Mouse (Mus musculus): Measurements from ENCODE around the gene Wnt10b.

DNA sequence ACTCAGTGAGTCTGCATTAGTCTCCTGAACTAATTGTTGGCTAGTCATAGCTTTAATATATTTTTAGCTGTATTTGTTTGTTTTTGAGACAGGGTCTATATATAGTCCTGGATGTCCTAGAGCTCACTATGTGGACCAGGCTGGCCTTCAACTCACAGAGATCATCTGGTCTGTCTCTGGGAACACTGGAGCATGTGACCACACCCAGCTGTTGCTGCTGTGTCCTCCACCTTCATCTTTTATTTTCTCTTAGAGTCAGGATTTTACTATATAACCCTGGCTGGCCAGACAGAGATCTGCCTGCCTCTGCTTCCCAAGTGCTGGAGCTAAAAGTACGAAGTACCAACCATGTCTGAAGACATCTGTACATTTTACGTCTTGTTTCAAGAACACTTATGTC lies 28.9 kb downstream of the Wnt10b start:
- no peak for TF ChIP-seq CTCF (IDR thresholded peaks at IDR 0.05; ENCODE audit: borderline replicate concordance, insufficient read depth, low read depth, low read length)
- no peak for TF ChIP-seq POLR2A (IDR thresholded peaks at IDR 0.05; ENCODE audit: borderline replicate concordance, insufficient read depth, low read length)

All from cerebellum, adult 2 months (tissue).